Mouse (Mus musculus): Measurements from ENCODE around the gene Hdgfl2.

Hdgfl2 gene

DNA sequence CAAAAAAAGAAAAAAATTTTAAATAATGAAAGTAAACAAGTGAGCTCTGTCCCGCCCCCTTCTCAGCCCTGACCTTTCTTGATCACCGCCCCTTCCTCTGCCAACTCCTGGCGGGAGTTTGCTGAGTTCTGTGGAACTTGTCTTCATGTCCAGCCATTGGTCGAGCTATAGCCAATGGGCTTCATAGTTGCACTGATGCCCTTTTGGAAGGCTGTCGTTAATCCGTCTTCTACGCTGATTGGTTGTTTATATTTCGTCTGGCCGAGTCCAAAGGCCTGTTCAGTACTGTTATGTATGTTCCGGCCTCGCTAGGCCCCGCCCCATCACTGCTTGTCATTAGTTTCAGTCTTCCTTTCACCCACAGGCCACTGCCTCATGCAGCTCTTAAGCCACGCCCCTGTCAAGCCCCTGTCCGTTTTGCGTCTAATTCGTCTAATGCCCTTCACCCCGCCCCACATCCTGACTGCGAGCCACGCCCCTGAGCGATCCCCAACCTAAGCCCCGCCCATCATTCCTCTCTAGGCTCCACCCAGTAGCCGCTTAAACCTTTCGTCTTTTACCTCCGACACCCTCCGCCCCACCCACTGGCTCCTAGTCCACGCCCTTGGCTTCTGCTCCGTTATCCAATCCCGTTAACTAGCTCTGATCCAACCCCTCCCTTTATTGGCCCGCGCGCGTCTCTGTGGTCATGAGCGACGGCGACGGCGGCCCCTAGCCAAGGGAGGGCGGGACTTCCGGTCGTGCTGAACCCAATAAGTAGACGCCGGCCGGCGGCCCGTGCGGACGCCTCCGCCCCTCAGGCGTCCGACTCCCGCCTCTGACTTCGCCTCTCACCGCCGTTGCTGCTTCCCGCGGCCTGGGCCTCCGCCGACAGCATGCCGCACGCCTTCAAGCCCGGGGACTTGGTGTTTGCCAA lies at the start of gene Hdgfl2:
Gene Hdgfl2, plus strand, starts transcription at position 755 of the 916 bp plus-strand sequence.
- peak; percentile 99 for DNase-seq

DNA sequence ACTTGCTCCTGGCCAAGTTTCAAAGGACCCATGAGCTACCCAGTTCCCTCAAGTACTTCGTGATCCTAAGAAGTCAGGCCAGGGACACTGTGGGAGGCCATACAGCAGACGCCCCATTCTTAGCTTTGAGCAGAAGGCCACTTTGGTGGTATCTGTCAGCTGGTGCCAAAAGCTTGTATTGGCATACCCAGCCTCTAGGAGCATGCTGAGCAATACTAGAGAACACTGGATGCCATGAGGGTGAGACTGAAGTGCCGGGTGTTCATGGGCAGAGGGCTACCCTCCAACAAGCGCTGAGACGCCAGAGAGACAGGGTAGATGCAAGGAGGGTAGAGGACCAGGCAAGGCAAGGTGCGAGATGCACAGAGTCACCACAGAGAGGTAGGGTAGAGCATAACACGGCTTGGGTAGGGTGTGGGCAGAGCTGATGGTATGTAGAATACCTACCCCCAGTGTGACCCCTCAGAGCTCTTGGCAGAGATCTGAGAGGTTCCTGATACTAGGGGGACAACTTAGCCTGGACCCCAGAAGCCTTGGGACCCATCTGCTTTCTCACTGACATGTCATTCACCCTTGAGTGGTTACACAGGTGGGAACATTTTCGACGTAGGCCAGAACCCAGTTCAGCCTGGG lies 49.1 kb upstream of the Hdgfl2 start:
- DNase-seq = no peak

DNA sequence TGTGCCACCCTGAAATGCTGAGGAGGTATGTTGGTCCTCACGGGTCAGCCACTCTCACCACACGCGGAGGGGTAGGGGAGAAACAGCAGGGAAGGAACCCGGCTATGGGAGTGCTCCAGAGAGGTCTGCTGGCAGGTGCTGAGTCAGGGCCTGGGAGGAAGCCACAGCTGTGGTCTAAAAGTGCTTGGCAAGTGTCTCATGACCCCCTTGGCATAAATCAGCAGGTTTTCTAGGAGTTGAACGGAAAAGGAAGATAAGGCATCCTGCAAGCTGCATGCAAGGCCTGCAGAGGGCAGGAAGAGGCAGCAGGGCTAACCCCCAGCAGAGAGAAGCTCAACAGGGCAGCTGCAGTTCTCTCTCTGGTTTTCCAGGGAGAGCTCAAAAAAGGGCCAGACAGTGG lies 48.5 kb upstream of the Hdgfl2 start:
- DNase-seq = peak; percentile 46

DNA sequence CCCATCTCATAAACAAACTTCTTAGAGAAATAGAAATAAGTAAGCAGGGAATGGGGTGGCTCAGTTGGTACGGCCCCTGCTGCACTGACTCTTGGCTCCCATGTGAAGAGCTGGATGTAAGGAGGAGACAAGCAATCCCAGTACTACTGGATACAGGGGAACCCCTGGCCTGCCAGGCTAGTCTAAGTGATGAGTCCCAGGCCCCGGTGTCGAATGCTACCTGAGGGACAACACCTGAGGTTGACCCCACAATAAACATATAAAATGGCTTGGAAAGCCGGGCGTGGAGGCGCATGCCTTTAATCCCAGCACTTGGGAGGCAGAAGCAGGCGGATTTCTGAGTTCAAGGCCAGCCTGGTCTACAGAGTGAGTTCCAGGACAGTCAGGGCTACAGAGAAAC lies 48.0 kb upstream of the Hdgfl2 start:
- DNase-seq = no peak

- DNase-seq = no peak
Observed at GRCm38 (mm10) chr17:56032127-56032733, 47.2 kb upstream of the Hdgfl2 start.

DNA sequence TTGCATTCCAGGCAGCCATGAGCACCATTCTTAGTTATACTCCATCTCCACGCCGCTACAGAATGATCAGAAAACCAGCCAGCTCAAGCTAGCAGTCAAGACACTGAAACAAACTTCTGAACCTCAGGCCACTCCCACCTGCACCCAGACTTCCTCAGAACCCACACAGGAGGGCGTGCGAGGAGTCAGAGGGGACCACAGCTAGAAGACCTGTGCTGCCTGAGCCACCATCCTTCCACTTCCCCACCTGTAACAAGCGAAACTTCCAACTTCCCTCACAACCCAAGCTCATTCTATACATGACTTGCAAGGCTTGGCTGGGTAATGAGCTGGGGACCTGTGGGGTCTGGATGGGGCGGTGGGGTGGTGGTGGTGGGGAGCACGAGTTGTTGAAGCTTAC lies 46.6 kb upstream of the Hdgfl2 start:
- DNase-seq = peak; percentile 67

- no peak for DNase-seq
Observed at GRCm38 (mm10) chr17:56034040-56034725, 45.3 kb upstream of the Hdgfl2 start.

DNA sequence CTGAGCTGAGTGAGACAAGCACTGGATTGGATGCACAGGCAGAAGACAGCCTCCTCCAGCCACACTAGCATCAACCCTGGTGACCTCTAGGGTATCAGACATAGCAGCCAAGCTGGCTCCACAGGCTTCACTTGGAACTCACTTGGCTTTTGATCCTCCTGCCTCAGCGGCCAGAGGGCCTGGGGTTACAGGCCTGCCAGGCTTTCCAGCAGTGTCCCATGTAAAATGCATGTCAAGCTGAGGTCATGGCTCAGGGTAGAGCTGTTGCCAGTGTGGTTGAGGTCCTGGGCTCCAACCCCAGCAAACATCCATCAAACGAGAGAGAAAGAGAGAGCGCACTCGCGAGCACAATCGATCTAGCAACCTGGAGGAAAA lies 44.7 kb upstream of the Hdgfl2 start:
- DNase-seq = no peak

GRCm38 (mm10) chr17:56035216-56035615 lies 44.2 kb upstream of the Hdgfl2 start:
- DNase-seq = no peak

DNA sequence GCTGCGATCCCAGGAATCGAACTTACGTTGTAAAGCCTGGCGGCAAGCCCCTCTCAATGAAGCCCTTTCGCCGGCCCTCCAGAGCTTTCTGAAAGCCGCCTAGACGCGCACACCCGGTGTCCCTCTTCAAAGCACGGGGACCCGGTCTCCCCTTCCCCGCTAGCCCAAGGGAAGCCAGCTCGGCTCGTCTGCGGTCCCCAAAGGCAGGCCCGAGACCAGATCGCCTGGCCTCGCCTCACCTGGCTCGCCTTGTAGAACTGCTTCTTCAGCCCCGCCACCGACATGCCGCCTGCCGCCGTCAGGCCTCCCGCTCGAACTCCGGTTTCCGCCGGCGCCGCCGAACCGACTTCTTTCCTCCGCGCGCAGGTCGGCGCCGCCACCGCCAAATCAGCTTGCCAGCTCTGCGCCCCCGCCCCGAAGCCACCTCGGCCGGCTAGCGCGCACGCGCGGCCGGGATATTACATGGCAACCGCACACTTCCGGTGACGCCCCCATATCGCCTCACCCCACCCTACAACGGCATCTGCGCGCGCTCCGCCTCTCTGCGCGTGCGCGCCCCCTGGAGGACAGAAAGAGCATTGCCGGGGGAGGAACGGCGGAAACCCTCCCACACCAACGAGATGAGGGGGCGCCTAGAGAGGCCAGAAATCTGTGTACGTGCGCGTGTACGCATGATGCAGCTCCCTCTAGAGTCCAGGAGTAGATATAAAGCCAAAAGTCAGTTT lies 43.1 kb upstream of the Hdgfl2 start, which contains the start of gene Sh3gl1:
Gene Sh3gl1, minus strand, starts transcription at position 460 of the 725 bp plus-strand sequence.
- peak; percentile 100 for DNase-seq

- DNase-seq = no peak
Observed at GRCm38 (mm10) chr17:56036901-56037287, 42.5 kb upstream of the Hdgfl2 start.

- DNase-seq = no peak
Observed at GRCm38 (mm10) chr17:56038583-56039261, 40.7 kb upstream of the Hdgfl2 start.

- DNase-seq = no peak
Observed at GRCm38 (mm10) chr17:56039345-56039744, 40.1 kb upstream of the Hdgfl2 start.

- DNase-seq = peak; percentile 96
Observed at GRCm38 (mm10) chr17:56040030-56040856, 39.2 kb upstream of the Hdgfl2 start, which contains the start of gene Chaf1a. Chaf1a (plus strand) TSS chr17:56040439.

DNA sequence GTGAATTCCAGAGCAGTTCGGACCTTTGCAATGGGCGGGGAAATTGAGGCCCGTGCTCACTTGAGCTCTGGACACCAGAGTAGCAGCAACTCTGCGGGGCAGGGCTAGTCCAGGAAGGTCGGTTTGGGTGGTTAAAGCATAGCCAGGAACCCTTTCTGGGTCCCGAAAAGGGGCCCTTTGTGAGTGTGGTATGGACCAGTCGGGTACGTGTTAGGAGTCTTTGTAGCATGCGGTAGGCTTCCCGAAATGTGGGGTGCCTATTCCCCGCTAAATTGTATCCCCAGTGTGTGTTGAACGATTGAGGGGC lies 38.6 kb upstream of the Hdgfl2 start:
- DNase-seq = no peak

DNA sequence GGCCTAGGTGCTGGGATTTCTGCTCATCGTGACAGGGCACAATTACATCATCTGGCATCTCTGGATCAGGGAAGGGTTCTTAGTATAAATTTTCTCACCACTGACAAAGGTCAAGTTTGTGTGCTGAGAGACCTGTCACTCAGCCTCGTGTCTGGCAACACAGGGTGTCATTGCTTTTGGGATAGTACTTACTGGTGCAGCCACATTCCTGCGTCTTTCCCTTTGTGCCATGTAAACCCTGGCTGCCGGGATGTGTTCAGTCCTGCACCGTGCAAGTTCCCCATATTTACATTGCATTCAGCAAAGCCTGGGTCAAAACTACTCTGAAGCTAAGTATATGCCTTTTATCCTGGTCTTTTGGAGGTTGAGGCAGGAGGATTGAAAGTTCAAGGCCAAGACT lies 28.1 kb upstream of the Hdgfl2 start:
- no peak for DNase-seq

GRCm38 (mm10) chr17:56054938-56055337 lies 24.5 kb upstream of the Hdgfl2 start:
- no peak for DNase-seq

DNA sequence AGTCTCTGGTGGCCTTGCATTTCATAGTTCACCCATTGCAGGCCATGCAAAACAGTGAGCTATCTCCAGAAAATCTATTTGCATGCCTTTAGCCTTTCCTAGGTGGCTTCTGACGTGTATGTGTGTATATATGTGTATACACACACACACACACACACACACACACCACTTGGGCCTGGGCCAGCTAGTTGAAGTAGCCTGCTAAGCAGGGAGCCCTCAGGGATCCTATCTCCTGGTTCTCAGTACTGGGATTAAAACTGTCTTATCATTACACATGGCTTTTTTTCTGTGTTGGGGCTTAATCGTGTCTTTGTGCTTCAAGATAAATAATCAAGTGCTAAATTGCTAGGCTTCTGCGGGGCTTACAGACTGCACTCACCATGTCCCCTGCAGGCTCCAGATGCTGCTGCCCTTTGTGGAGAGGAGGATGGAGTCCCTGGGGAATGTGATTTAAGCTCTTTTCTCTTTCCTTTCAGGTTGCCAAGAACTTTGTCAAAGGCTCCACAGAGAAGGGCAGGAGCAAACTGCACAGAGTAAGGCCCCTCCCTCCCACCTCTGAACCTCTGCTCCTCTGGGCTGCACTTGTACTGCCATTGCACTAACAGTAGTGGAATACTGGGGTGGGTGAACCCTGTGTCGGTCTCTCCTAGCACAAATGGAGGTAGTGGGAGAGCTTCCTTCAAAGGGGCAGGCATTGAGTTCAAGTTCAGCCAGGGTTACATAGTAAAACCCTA lies 23.3 kb upstream of the Hdgfl2 start:
- DNase-seq = no peak

- no peak for DNase-seq
Observed at GRCm38 (mm10) chr17:56057381-56058120, 21.9 kb upstream of the Hdgfl2 start.

- DNase-seq = no peak
Observed at GRCm38 (mm10) chr17:56062081-56062480, 17.4 kb upstream of the Hdgfl2 start.

Data from thymus, postnatal 25 days (tissue).